ENCODE assay signal across 10 mouse cellular contexts in genomic region chr1:74797459-74797858, GRCm38 (mm10). TPM values are rescaled to one million over a fixed set of nuclear protein-coding genes. Genes with fewer than 3 reads are reported as not detected.
DNase-seq lines count a peak whose midpoint lies in the region; ATAC-seq and TF ChIP-seq lines count a peak whose summit lies in the region.
"Had no signal": no experiment of that assay in that cellular context is flagged by ENCODE, and none has a peak within 500 bp of the region (broad histone marks: within the 10 kb centered on the region; RNA-seq: fewer than 3 reads in every experiment).

No protein-coding gene starts in this region.

- ATAC-seq in kidney, embryonic 14.5 days (ENCODE audit: low FRiP score, low TSS enrichment), result peak; percentile 32
- ATAC-seq in hindbrain, embryonic 12.5 days (ENCODE audit: low FRiP score), result peak; percentile 82
- ATAC-seq in midbrain, embryonic 16.5 days, result peak; percentile 53
- no peak for ATAC-seq in erythroblast, adult 5-6 weeks (replicated peaks; ENCODE audit: low FRiP score, poor library complexity, severe bottlenecking)

- TF ChIP-seq CTCF in heart, adult 2 months (IDR thresholded peaks at IDR 0.05), result no peak

- no peak for TF ChIP-seq POLR2A in heart, adult 2 months (IDR thresholded peaks at IDR 0.05; ENCODE audit: insufficient read depth, low read depth, low read length)

- H3K4me3 ChIP-seq in kidney, embryonic 14.5 days (ENCODE audit: low read length), result no peak overlapping the region
- H3K4me3 ChIP-seq in hindbrain, embryonic 12.5 days, result no peak overlapping the region
- no peak overlapping the region for H3K4me3 ChIP-seq in midbrain, embryonic 16.5 days (ENCODE audit: low read depth, low read length)
- no peak overlapping the region for H3K4me3 ChIP-seq in heart, adult 2 months
- H3K4me3 ChIP-seq: liver, embryonic 15.5 days had no signal

- TF ChIP-seq EP300 in heart, adult 2 months (IDR thresholded peaks at IDR 0.05; ENCODE audit: insufficient read depth, low read depth, low read length), result no peak

- no peaks in the 10 kb centered on the region for H3K9me3 ChIP-seq in kidney, embryonic 14.5 days (ENCODE audit: control insufficient read depth, low read length)
- H3K9me3 ChIP-seq in hindbrain, embryonic 12.5 days (replicated peaks), result no peaks in the 10 kb centered on the region
- no peaks in the 10 kb centered on the region for H3K9me3 ChIP-seq in midbrain, embryonic 16.5 days (replicated peaks; ENCODE audit: control insufficient read depth, low read length, poor library complexity, severe bottlenecking)
- H3K9me3 ChIP-seq: liver, embryonic 15.5 days had no signal

- no peaks in the 10 kb centered on the region for H3K79me2 ChIP-seq in heart, adult 2 months (replicated peaks; ENCODE audit: control insufficient read depth, insufficient read depth, low read length)

- no peaks in the 10 kb centered on the region for H3K36me3 ChIP-seq in kidney, embryonic 14.5 days (ENCODE audit: control insufficient read depth, insufficient read depth, low read length)
- H3K36me3 ChIP-seq in hindbrain, embryonic 12.5 days, result no peaks in the 10 kb centered on the region
- no peaks in the 10 kb centered on the region for H3K36me3 ChIP-seq in midbrain, embryonic 16.5 days (ENCODE audit: control insufficient read depth, insufficient read depth, low read length)
- H3K36me3 ChIP-seq in heart, adult 2 months (ENCODE audit: control insufficient read depth, insufficient read depth, low read length), result no peaks in the 10 kb centered on the region
- H3K36me3 ChIP-seq: liver, embryonic 15.5 days had no signal

- H3K4me2 ChIP-seq in kidney, embryonic 14.5 days (replicated peaks; ENCODE audit: low read depth, low read length), result no peak overlapping the region
- H3K4me2 ChIP-seq in hindbrain, embryonic 12.5 days (replicated peaks), result no peak overlapping the region
- H3K4me2 ChIP-seq in midbrain, embryonic 16.5 days (ENCODE audit: low read length), result no peak overlapping the region
- H3K4me2 ChIP-seq: liver, embryonic 15.5 days had no signal

- WGBS in kidney, embryonic 14.5 days, result 17% methylated on average over 5 of the region's 5 CpGs
- 5% methylated on average over 5 of the region's 5 CpGs for WGBS in hindbrain, embryonic 12.5 days
- WGBS in midbrain, embryonic 16.5 days, result 8% methylated on average over 5 of the region's 5 CpGs
- 33% methylated on average over 5 of the region's 5 CpGs for WGBS in heart, adult 2 months

- no peak overlapping the region for H3K27ac ChIP-seq in kidney, embryonic 14.5 days (ENCODE audit: low read depth, low read length)
- H3K27ac ChIP-seq in hindbrain, embryonic 12.5 days, result no peak overlapping the region
- H3K27ac ChIP-seq in midbrain, embryonic 16.5 days (ENCODE audit: low read length), result no peak overlapping the region
- H3K27ac ChIP-seq in heart, adult 2 months, result no peak overlapping the region
- H3K27ac ChIP-seq: liver, embryonic 15.5 days had no signal

- H3K4me1 ChIP-seq in kidney, embryonic 14.5 days (ENCODE audit: control insufficient read depth, insufficient read depth, low read length), result peaks cover 17% of the 10 kb centered on the region
- H3K4me1 ChIP-seq in hindbrain, embryonic 12.5 days, result peaks cover 37% of the 10 kb centered on the region
- H3K4me1 ChIP-seq in midbrain, embryonic 16.5 days (ENCODE audit: control insufficient read depth, insufficient read depth, low read length), result peaks cover 26% of the 10 kb centered on the region
- no peaks in the 10 kb centered on the region for H3K4me1 ChIP-seq in heart, adult 2 months (ENCODE audit: control insufficient read depth, insufficient read depth, low read length)

- intact Hi-C loops in heart, adult 2 months (cut with DNase I), result no loop called here

- peaks cover 94% of the 10 kb centered on the region for H3K27me3 ChIP-seq in kidney, embryonic 14.5 days (ENCODE audit: control insufficient read depth, insufficient read depth, low read length)
- H3K27me3 ChIP-seq in hindbrain, embryonic 12.5 days, result peaks cover 98% of the 10 kb centered on the region
- peaks cover 54% of the 10 kb centered on the region for H3K27me3 ChIP-seq in midbrain, embryonic 16.5 days (ENCODE audit: control insufficient read depth, insufficient read depth, low read depth, low read length)
- peaks cover 18% of the 10 kb centered on the region for H3K27me3 ChIP-seq in heart, adult 2 months (ENCODE audit: control insufficient read depth, insufficient read depth, low read length)

- DNase-seq in kidney, postnatal 36 days, result no peak
- peak; percentile 78 for DNase-seq in brain, adult 2 months (ENCODE audit: low read depth, low spot score)
- DNase-seq in heart, adult 2 months, result no peak
- DNase-seq in spleen, adult 18-20 months, result no peak

- no peak overlapping the region for H3K9ac ChIP-seq in kidney, embryonic 14.5 days (ENCODE audit: low read depth, low read length)
- no peak overlapping the region for H3K9ac ChIP-seq in hindbrain, embryonic 12.5 days
- 0 out of 2 replicates have a peak overlapping the region, but pooled peaks have one; percentile 10 for H3K9ac ChIP-seq in midbrain, embryonic 16.5 days (ENCODE audit: low read depth, low read length)
- H3K9ac ChIP-seq in heart, adult 2 months (ENCODE audit: low read depth, low read length), result no peak overlapping the region
- H3K9ac ChIP-seq: liver, embryonic 15.5 days had no signal

RNA-seq across cellular contexts. Expression of gene Wnt10a, which starts 6.1 kb away (rescaled TPM):
- polyA plus RNA-seq in kidney, embryonic 14.5 days (2014; fragmentation: Nextera tagmentation; extraction: Ambion mirVana), result 0.70 and 0.91 TPM in 2 replicates
- 1.2 and 2.3 TPM in 2 replicates for polyA plus RNA-seq in hindbrain, embryonic 12.5 days (2016; fragmentation: Nextera tagmentation; extraction: Ambion mirVana)
- polyA plus RNA-seq in midbrain, embryonic 16.5 days (2015; fragmentation: Nextera tagmentation; extraction: Ambion mirVana), result 0.10 and 0.47 TPM in 2 replicates
- not detected in 2 replicates for total RNA-seq in erythroblast, adult 5-6 weeks (2015; ENCODE audit: low replicate concordance)
- not detected in 2 replicates for total RNA-seq in erythroblast, adult 5-6 weeks (2017; ENCODE audit: low replicate concordance)
- not detected for total RNA-seq in heart, adult 2 months (2021)
- polyA plus RNA-seq in heart, adult 2 months (2012; rRNA removed), result not detected in 2 replicates
- polyA plus RNA-seq: heart, embryonic 14.5 days; liver, embryonic 15.5 days had no signal

RNA-seq across cellular contexts. Expression of gene Wnt6, which starts 25.8 kb away (rescaled TPM):
- 3.1 and 3.4 TPM in 2 replicates for polyA plus RNA-seq in kidney, embryonic 14.5 days (2014; fragmentation: Nextera tagmentation; extraction: Ambion mirVana)
- polyA plus RNA-seq in hindbrain, embryonic 12.5 days (2016; fragmentation: Nextera tagmentation; extraction: Ambion mirVana), result 9.6 and 11.4 TPM in 2 replicates
- 3.6 and 4.2 TPM in 2 replicates for polyA plus RNA-seq in midbrain, embryonic 16.5 days (2015; fragmentation: Nextera tagmentation; extraction: Ambion mirVana)
- total RNA-seq in erythroblast, adult 5-6 weeks (2015; ENCODE audit: low replicate concordance), result not detected in 2 replicates
- not detected in 2 replicates for total RNA-seq in erythroblast, adult 5-6 weeks (2017; ENCODE audit: low replicate concordance)
- under 1 TPM; 0.32 to 0.70 TPM for total RNA-seq in heart, adult 2 months (2021)
- polyA plus RNA-seq in heart, adult 2 months (2012; rRNA removed), result 0.38 and 0.39 TPM in 2 replicates

RNA-seq across cellular contexts. Expression of gene Prkag3, which starts 48.4 kb away (rescaled TPM):
- 0.13 and 0.15 TPM in 2 replicates for polyA plus RNA-seq in kidney, embryonic 14.5 days (2014; fragmentation: Nextera tagmentation; extraction: Ambion mirVana)
- 0.21 and 0.38 TPM in 2 replicates for polyA plus RNA-seq in hindbrain, embryonic 12.5 days (2016; fragmentation: Nextera tagmentation; extraction: Ambion mirVana)
- polyA plus RNA-seq in midbrain, embryonic 16.5 days (2015; fragmentation: Nextera tagmentation; extraction: Ambion mirVana), result not detected in 2 replicates
- not detected in 2 replicates for total RNA-seq in erythroblast, adult 5-6 weeks (2015; ENCODE audit: low replicate concordance)
- total RNA-seq in erythroblast, adult 5-6 weeks (2017; ENCODE audit: low replicate concordance), result 0.14 TPM in 1 of 2 replicates, not detected in the other
- total RNA-seq in heart, adult 2 months (2021), result 1 to 10 TPM; 1.1 to 1.3 TPM
- polyA plus RNA-seq in heart, adult 2 months (2012; rRNA removed), result 2.1 and 3.0 TPM in 2 replicates

RNA-seq across cellular contexts. Expression of gene Cdk5r2, which starts 57.3 kb away (rescaled TPM):
- 0.07 TPM in 1 of 2 replicates, not detected in the other for polyA plus RNA-seq in kidney, embryonic 14.5 days (2014; fragmentation: Nextera tagmentation; extraction: Ambion mirVana)
- polyA plus RNA-seq in hindbrain, embryonic 12.5 days (2016; fragmentation: Nextera tagmentation; extraction: Ambion mirVana), result 6.9 and 7.5 TPM in 2 replicates
- 8.1 and 9.7 TPM in 2 replicates for polyA plus RNA-seq in midbrain, embryonic 16.5 days (2015; fragmentation: Nextera tagmentation; extraction: Ambion mirVana)
- not detected in 2 replicates for total RNA-seq in erythroblast, adult 5-6 weeks (2015; ENCODE audit: low replicate concordance)
- not detected in 2 replicates for total RNA-seq in erythroblast, adult 5-6 weeks (2017; ENCODE audit: low replicate concordance)
- under 1 TPM in 1 of 2 experiments, not detected in 1; 0.07 TPM for total RNA-seq in heart, adult 2 months (2021)
- polyA plus RNA-seq in heart, adult 2 months (2012; rRNA removed), result 0.06 and 0.15 TPM in 2 replicates
- polyA plus RNA-seq: liver, embryonic 15.5 days had no signal
